Mouse (Mus musculus): ENCODE measurements around the gene Foxp4. TPM values are rescaled to one million over a fixed set of nuclear protein-coding genes. Genes with fewer than 3 reads are reported as not detected.

Foxp4 gene
- polyA plus RNA-seq (2017; shearing (Covaris generic)) = 18.6 TPM

DNA sequence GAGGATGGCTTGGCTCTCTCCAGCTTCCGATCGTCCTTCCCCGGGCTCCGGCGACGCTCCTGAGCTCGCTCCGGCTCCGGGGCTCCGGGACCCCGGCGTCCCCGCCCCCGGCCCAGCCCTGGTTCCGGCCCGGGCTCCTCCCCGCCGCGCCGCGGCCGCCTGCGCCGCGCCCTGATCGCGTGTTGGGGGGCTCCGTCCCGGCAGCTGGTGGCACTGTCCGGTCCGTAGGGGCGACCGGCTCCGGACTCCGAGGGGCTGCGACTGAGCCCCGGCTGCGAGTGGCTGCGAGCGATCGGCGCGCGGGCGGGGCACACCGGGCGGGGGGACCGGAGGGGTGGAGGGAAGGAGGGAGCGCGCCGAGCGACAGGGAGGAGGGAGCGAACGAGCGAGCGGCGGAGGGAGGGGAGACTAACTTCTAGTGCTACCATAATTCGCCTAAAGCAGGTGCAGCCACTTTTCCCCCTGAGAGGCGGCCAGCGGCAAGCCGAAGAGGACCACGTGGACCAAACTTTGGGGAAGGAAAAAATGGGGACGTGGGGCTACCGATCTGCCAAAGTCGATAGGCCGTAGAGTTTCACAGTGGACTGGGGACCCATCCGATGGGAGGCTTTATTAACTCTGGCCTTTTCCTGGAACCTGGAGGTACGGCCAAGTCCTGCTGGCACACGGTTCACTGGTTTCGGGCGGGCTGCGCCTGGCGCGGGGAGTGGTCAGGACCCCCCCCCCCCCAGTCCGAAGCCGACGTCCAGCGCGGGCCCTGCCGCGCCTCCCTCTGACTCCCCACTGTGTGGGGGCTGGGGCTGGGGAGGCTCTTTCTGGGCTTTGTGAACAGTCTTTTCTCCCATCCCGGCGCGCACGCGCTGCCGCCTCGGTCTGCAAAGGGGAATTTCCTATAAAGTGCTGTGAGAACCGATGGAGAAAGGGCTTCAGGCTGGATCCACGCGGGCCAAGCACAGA lies at the start of gene Foxp4:
TSS of gene Foxp4 (minus strand) at position 263 of the 957 bp plus-strand sequence.

GRCm38 (mm10) chr17:47834482-47834767 lies 90.0 kb downstream of the Foxp4 start, which contains the start of gene Mdfi:
TSS of gene Mdfi (minus strand) at chr17:47834691.

Other genes starting within 250 kb of the Foxp4 start
- gene Tomm6, start 236.3 kb downstream of the Foxp4 start, polyA plus RNA-seq (2017; shearing (Covaris generic)) = 201 TPM
- gene Frs3, start 235.6 kb downstream of the Foxp4 start, polyA plus RNA-seq (2017; shearing (Covaris generic)) = 0.46 TPM
- not detected for gene Gm21981, start 230.2 kb downstream of the Foxp4 start, polyA plus RNA-seq (2017; shearing (Covaris generic))
- not detected for gene Prickle4, start 229.9 kb downstream of the Foxp4 start, polyA plus RNA-seq (2017; shearing (Covaris generic))
- not detected for gene Pgc, start 197.8 kb downstream of the Foxp4 start, polyA plus RNA-seq (2017; shearing (Covaris generic))
- gene Tfeb, start 187.6 kb downstream of the Foxp4 start, polyA plus RNA-seq (2017; shearing (Covaris generic)) = 23.5 TPM
- not detected for gene Mdfi, start 90.0 kb downstream of the Foxp4 start, polyA plus RNA-seq (2017; shearing (Covaris generic))
- not detected for gene 1700122O11Rik, start 113.6 kb upstream of the Foxp4 start, polyA plus RNA-seq (2017; shearing (Covaris generic))
- gene 1700067P10Rik, start 164.7 kb upstream of the Foxp4 start, polyA plus RNA-seq (2017; shearing (Covaris generic)) = not detected
- not detected for gene 9830107B12Rik, start 221.6 kb upstream of the Foxp4 start, polyA plus RNA-seq (2017; shearing (Covaris generic))
- gene A530064D06Rik, start 242.6 kb upstream of the Foxp4 start, polyA plus RNA-seq (2017; shearing (Covaris generic)) = 0.14 TPM

All from effector memory CD4-positive, alpha-beta T cell, adult 5 months (primary cell).